25 mouse cellular contexts compared by ENCODE assay signal in genomic region chr7:129674558-129674957, GRCm38 (mm10).
"Had no signal": no experiment of that assay in that cellular context is flagged by ENCODE, and none has a peak within 500 bp of the region (broad histone marks: within the 10 kb centered on the region; RNA-seq: fewer than 3 reads in every experiment).

No protein-coding gene starts in this region.

- DNase-seq: gastrocnemius, adult 2 months; gastrocnemius, postnatal 10 days; gastrocnemius, postnatal 25 days; heart, adult 18-20 months; heart, postnatal 10 days; heart, postnatal 4 days; kidney, adult 18-20 months; kidney, adult 8-10 months; kidney, postnatal 10 days; kidney, postnatal 25 days; kidney, postnatal 4 days; liver had no signal

- H3K36me3 ChIP-seq: heart, embryonic 10.5 days; heart, embryonic 12.5 days; hindbrain, embryonic 10.5 days; hindbrain, embryonic 12.5 days; intestine, embryonic 15.5 days; limb, embryonic 10.5 days; limb, embryonic 12.5 days had no signal

- H3K4me3 ChIP-seq: gastrocnemius, adult 2 months; heart, embryonic 10.5 days; heart, embryonic 12.5 days; hindbrain, embryonic 10.5 days; hindbrain, embryonic 12.5 days; intestine, embryonic 15.5 days; layer of hippocampus, adult 2 months; left cerebral cortex, adult 2 months; limb, embryonic 10.5 days; limb, embryonic 12.5 days had no signal

- H3K27me3 ChIP-seq: heart, embryonic 12.5 days; hindbrain, embryonic 12.5 days; intestine, embryonic 15.5 days; limb, embryonic 12.5 days had no signal

- H3K9ac ChIP-seq: heart, embryonic 12.5 days; hindbrain, embryonic 12.5 days; hindbrain, embryonic 14.5 days; intestine, embryonic 15.5 days; limb, embryonic 12.5 days had no signal

- H3K4me2 ChIP-seq: heart, embryonic 12.5 days; hindbrain, embryonic 12.5 days; hindbrain, embryonic 14.5 days; intestine, embryonic 15.5 days; limb, embryonic 12.5 days had no signal

- ATAC-seq: hindbrain, embryonic 16.5 days; inflammation-experienced regulatory T-cells, adult 6 months; intestine, embryonic 15.5 days; intestine, postnatal 0 days had no signal

- H3K27ac ChIP-seq: gastrocnemius, adult 2 months; heart, embryonic 10.5 days; hindbrain, embryonic 10.5 days; hindbrain, embryonic 12.5 days; hindbrain, embryonic 14.5 days; intestine, embryonic 15.5 days; layer of hippocampus, adult 2 months; left cerebral cortex, adult 2 months; limb, embryonic 10.5 days; limb, embryonic 12.5 days had no signal

- H3K9me3 ChIP-seq: heart, embryonic 10.5 days; heart, embryonic 12.5 days; hindbrain, embryonic 10.5 days; hindbrain, embryonic 12.5 days; intestine, embryonic 15.5 days; limb, embryonic 10.5 days; limb, embryonic 12.5 days had no signal

- H3K4me1 ChIP-seq: heart, embryonic 12.5 days had no signal
